Mouse (Mus musculus) intestine, embryonic 15.5 days (tissue): ENCODE data around the gene Atp4a. TPM values are rescaled to one million over a fixed set of nuclear protein-coding genes. Genes with fewer than 3 reads are reported as not detected.

ENCODE experiments used
- ATAC-seq: fragments of 200-750 bp; cut with Nextera tagmentation; 2 replicates; pipeline ENCODE4 v1.8.0; 2017; ENCODE audit warnings: moderate TSS enrichment, moderate library complexity
- H3K27ac ChIP-seq: fragments of 300-500 bp; sonication (generic); 2 replicates; pipeline ENCODE4 v1.5.1; 2015; ENCODE audit warnings: mild to moderate bottlenecking, inconsistent platforms
- H3K27me3 ChIP-seq: fragments of 300-500 bp; sonication (generic); replicated peaks from 2 replicates; pipeline ENCODE4 v1.6.1; 2015; ENCODE audit warnings: inconsistent platforms
- H3K36me3 ChIP-seq: fragments of 300-500 bp; sonication (generic); 2 replicates; pipeline ENCODE4 v1.6.1; 2015; ENCODE audit warnings: inconsistent platforms
- H3K4me1 ChIP-seq: fragments of 300-500 bp; sonication (generic); replicated peaks from 2 replicates; pipeline ENCODE4 v1.6.1; 2015; ENCODE audit warnings: inconsistent platforms
- H3K4me2 ChIP-seq: fragments of 300-500 bp; sonication (generic); replicated peaks from 2 replicates; pipeline ENCODE4 v1.6.1; 2015; ENCODE audit warnings: mild to moderate bottlenecking, inconsistent platforms
- H3K4me3 ChIP-seq: fragments of 300-500 bp; sonication (generic); replicated peaks from 2 replicates; pipeline ENCODE4 v1.5.1; 2015; ENCODE audit warnings: inconsistent platforms
- H3K9ac ChIP-seq: fragments of 300-500 bp; sonication (generic); 2 replicates; pipeline ENCODE4 v1.6.1; 2015; ENCODE audit warnings: inconsistent platforms
- H3K9me3 ChIP-seq: fragments of 300-500 bp; sonication (generic); 2 replicates; pipeline ENCODE4 v1.6.1; 2016; ENCODE audit warnings: inconsistent platforms
- WGBS: fragments of 180-500 bp; shearing (Covaris S2); methylation state at CpG from one replicate; pipeline ENCODE4 v1.1.7; 2015; 5-methylcytosine and 5-hydroxymethylcytosine counted together
- polyA plus RNA-seq: library from polyadenylated mRNA; unstranded; fragments of >200 nt; fragmentation: Nextera tagmentation; extraction: Ambion mirVana; gene quantifications from 2 replicates; pipeline ENCODE4 v1.2.1, GENCODE M21; 2015

Gene Atp4a
- polyA plus RNA-seq, 1 experiment from 2014 or later: 1.3 TPM

- Histone ChIP-seq H3K4me2 (no peak overlapping the region), H3K36me3 (no peaks in the 10 kb centered on the region), H3K9me3 (no peaks in the 10 kb centered on the region), H3K27me3 (peaks cover 2% of the 10 kb centered on the region; the same call in 1 of the 2 replicates), H3K4me1 (0 out of 2 replicates have a peak, but pooled peaks cover 4% of the 10 kb centered on the region), H3K9ac (no peak overlapping the region), H3K4me3 (no peak overlapping the region), H3K27ac (no peak overlapping the region)
- 92% methylated on average over 4 of the region's 4 CpGs for WGBS
- no peak for ATAC-seq
Measured at GRCm38 (mm10) chr7:30766408-30766807, 54.4 kb downstream of the Atp4a start.

GRCm38 (mm10) chr7:30769236-30769635 lies 57.2 kb downstream of the Atp4a start:
- 32% methylated on average over 9 of the region's 9 CpGs for WGBS
- Histone ChIP-seq H3K9ac (no peak overlapping the region), H3K4me3 (no peak overlapping the region), H3K27me3 (no peaks in the 10 kb centered on the region; the same call in 1 of the 2 replicates), H3K36me3 (no peaks in the 10 kb centered on the region), H3K4me2 (peak overlapping the region; percentile 28; the same call in 1 of the 2 replicates), H3K9me3 (no peaks in the 10 kb centered on the region), H3K4me1 (0 out of 2 replicates have a peak, but pooled peaks cover 4% of the 10 kb centered on the region), H3K27ac (no peak overlapping the region)
- ATAC-seq: peak; percentile 82

Other genes with a start within 250 kb of the Atp4a start
- gene Prodh2, start 218.6 kb upstream of the Atp4a start, polyA plus RNA-seq: 5.0 and 5.2 TPM in 2 replicates
- gene Arhgap33, start 177.1 kb upstream of the Atp4a start, polyA plus RNA-seq: 7.4 and 7.8 TPM in 2 replicates
- gene Hspb6, start 160.0 kb upstream of the Atp4a start, polyA plus RNA-seq: 37.8 and 41.5 TPM in 2 replicates
- gene Proser3, start 159.9 kb upstream of the Atp4a start, polyA plus RNA-seq: 8.7 and 10.0 TPM in 2 replicates
- gene Lin37, start 152.4 kb upstream of the Atp4a start, polyA plus RNA-seq: 46.3 and 48.4 TPM in 2 replicates
- 73.4 and 76.6 TPM in 2 replicates for gene U2af1l4, start 148.9 kb upstream of the Atp4a start, polyA plus RNA-seq
- gene Gm49396, start 148.9 kb upstream of the Atp4a start, polyA plus RNA-seq: 9.0 and 10.3 TPM in 2 replicates
- gene Psenen, start 148.6 kb upstream of the Atp4a start, polyA plus RNA-seq: 148 and 151 TPM in 2 replicates
- 2.2 and 2.9 TPM in 2 replicates for gene Igflr1, start 146.8 kb upstream of the Atp4a start, polyA plus RNA-seq
- gene Kmt2b, start 123.5 kb upstream of the Atp4a start, polyA plus RNA-seq: 6.5 and 7.2 TPM in 2 replicates
- gene Zbtb32, start 113.3 kb upstream of the Atp4a start, polyA plus RNA-seq: 0.87 and 1.6 TPM in 2 replicates
- 8.5 and 10.0 TPM in 2 replicates for gene Upk1a, start 99.4 kb upstream of the Atp4a start, polyA plus RNA-seq
- 1,191 and 1,300 TPM in 2 replicates for gene Cox6b1, start 86.1 kb upstream of the Atp4a start, polyA plus RNA-seq
- gene Etv2, start 76.4 kb upstream of the Atp4a start, polyA plus RNA-seq: not detected in 2 replicates
- gene Rbm42, start 61.9 kb upstream of the Atp4a start, polyA plus RNA-seq: 102 and 107 TPM in 2 replicates
- 38.7 and 40.5 TPM in 2 replicates for gene Haus5, start 47.2 kb upstream of the Atp4a start, polyA plus RNA-seq
- not detected in 2 replicates for gene Pmis2, start 40.6 kb upstream of the Atp4a start, polyA plus RNA-seq
- gene 2200002J24Rik, start 13.3 kb upstream of the Atp4a start, polyA plus RNA-seq: 3.2 and 4.7 TPM in 2 replicates
- 220 and 257 TPM in 2 replicates for gene Tmem147, start 17.3 kb downstream of the Atp4a start, polyA plus RNA-seq
- gene Gapdhs, start 31.5 kb downstream of the Atp4a start, polyA plus RNA-seq: 0.10 and 0.33 TPM in 2 replicates
- gene Sbsn, start 39.3 kb downstream of the Atp4a start, polyA plus RNA-seq: 1.4 TPM in 2 replicates
- gene Dmkn, start 51.5 kb downstream of the Atp4a start, polyA plus RNA-seq: 4.6 and 5.3 TPM in 2 replicates
- gene Krtdap, start 75.7 kb downstream of the Atp4a start, polyA plus RNA-seq: 1.9 and 2.8 TPM in 2 replicates
- 10.9 and 15.5 TPM in 2 replicates for gene Ffar2, start 111.6 kb downstream of the Atp4a start, polyA plus RNA-seq
- gene Ffar3, start 144.0 kb downstream of the Atp4a start, polyA plus RNA-seq: 0.54 and 0.83 TPM in 2 replicates
- gene Ffar1, start 149.4 kb downstream of the Atp4a start, polyA plus RNA-seq: 0.25 and 0.27 TPM in 2 replicates
- gene Cd22, start 168.1 kb downstream of the Atp4a start, polyA plus RNA-seq: 0.38 and 0.59 TPM in 2 replicates
- 0.24 and 0.40 TPM in 2 replicates for gene Mag, start 202.7 kb downstream of the Atp4a start, polyA plus RNA-seq
- not detected in 2 replicates for gene Hamp2, start 212.5 kb downstream of the Atp4a start, polyA plus RNA-seq
- 0.41 TPM in 1 of 2 replicates, not detected in the other for gene Hamp, start 231.8 kb downstream of the Atp4a start, polyA plus RNA-seq
- 17.5 and 18.1 TPM in 2 replicates for gene Usf2, start 244.6 kb downstream of the Atp4a start, polyA plus RNA-seq